Mouse (Mus musculus) mouse trophoblast stem cell (cell line): ENCODE data around the gene Aldh1l2.

Experiments used
- in situ Hi-C, 2 experiments: fragments of 300-500 bp; cut with MseI, MboI; formaldehyde crosslinking; loops; 2 replicates in 1 of 2; 3 replicates in 1 of 2; pipeline ENCODE4 v1.15.1; 2025

The Aldh1l2 gene

DNA sequence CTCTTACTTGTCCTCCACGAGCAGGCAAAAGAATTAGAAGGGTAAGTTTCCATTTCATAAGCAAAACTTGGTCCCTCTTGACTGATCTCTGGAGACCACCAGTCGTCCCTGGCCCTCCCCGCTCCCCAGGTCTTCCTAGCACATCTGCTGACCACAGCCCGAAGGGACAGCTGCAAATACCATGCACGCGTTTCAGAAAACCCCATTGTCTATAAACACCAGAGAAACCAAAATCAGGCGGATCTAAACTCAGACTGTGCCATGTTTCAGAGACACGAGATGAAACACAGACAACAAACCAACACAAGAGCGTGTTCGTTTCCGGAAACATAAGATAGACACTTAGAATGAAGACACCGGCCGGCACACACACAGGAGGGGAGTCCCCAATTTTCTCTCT is 58.7 kb downstream of the Aldh1l2 start:
- in situ Hi-C loops, result no loop called here

DNA sequence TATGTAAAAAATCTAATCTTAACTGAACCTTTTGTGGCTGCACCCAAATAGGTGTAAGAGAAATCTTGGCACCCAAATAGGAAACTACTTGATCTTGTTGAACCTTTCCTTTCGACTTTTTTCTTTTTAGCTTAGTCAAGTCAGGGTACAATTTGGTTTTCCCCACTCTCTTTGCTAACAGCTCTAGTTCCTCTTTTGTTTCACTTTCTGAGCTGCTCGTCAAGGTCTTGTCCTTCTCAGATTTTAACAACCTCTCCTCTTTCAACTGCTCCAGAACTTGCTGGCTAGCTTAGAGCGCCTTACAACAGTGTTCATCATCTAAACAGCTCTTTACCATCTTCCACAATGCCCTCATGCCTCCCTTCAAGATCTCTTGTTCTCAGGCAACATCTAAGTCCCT is 76.4 kb downstream of the Aldh1l2 start:
- in situ Hi-C loops, result no loop called here

DNA sequence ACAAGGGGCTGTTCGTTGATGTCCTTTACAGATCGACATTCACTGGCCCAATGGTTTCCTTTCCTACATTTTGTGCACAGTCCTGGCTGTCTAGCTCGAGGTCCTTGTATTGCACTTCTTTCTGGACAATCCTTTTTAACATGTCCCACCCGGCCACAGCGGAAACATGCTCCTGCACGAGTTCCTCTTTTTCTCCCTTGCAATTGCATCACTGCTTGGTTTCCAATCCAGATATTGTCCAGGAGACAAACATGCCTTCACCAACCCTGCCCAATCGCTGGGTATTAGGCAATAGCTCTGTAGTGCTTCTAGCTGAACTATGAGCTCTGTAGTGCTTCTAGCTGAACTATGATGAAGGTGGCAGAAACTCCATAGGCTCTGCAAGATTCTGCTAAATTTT is 85.4 kb downstream of the Aldh1l2 start:
- in situ Hi-C loops, result no loop called here
